Mouse (Mus musculus) adrenal gland, postnatal 4 days (tissue): ENCODE results near the gene Slc4a8. TPM values are rescaled to one million over a fixed set of nuclear protein-coding genes. Genes with fewer than 3 reads are reported as not detected.

ENCODE experiments used
- total RNA-seq, 2 experiments: library from RNA; stranded (reverse); gene quantifications; 2 replicates each; pipeline ENCODE4 v1.2.3; 2021

The Slc4a8 gene
- total RNA-seq, 2 experiments from 2014 or later: 15.8 to 22.2 TPM

Other genes with a start within 250 kb of the Slc4a8 start
- gene Tfcp2, start 209.7 kb upstream of the Slc4a8 start, total RNA-seq: 10 to 100 TPM; 26.3 TPM
- 10 to 100 TPM; 30.7 to 34.4 TPM for gene Pou6f1, start 161.8 kb upstream of the Slc4a8 start, total RNA-seq
- gene Dazap2, start 146.4 kb upstream of the Slc4a8 start, total RNA-seq: 100 to 1,000 TPM; 231 to 238 TPM
- gene Smagp, start 124.8 kb upstream of the Slc4a8 start, total RNA-seq: 10 to 100 TPM; 26.7 to 34.3 TPM
- gene Bin2, start 92.2 kb upstream of the Slc4a8 start, total RNA-seq: 1 to 10 TPM; 4.0 to 4.8 TPM
- gene Cela1, start 73.8 kb upstream of the Slc4a8 start, total RNA-seq: 100 to 1,000 TPM in 1 of 2 experiments, 10 to 100 TPM in 1; 51.9 to 275 TPM
- 10 to 100 TPM; 15.1 to 17.7 TPM for gene Galnt6, start 32.4 kb upstream of the Slc4a8 start, total RNA-seq
- gene Scn8a, start 108.1 kb downstream of the Slc4a8 start, total RNA-seq: 10 to 100 TPM; 10.9 to 13.6 TPM